Mouse (Mus musculus) B cell, adult 2 months (primary cell): ENCODE measurements around the gene Rbbp4.
"Not testable (repeated sequence)": the region's sequence is repeated elsewhere in the genome, so short reads cannot be mapped to it uniquely, and the experiment has no call there.

Experiments
- DNase-seq, 2 experiments: peaks; one replicate each; pipeline ENCODE4 v3.0.0; 2022

Gene Rbbp4

DNA sequence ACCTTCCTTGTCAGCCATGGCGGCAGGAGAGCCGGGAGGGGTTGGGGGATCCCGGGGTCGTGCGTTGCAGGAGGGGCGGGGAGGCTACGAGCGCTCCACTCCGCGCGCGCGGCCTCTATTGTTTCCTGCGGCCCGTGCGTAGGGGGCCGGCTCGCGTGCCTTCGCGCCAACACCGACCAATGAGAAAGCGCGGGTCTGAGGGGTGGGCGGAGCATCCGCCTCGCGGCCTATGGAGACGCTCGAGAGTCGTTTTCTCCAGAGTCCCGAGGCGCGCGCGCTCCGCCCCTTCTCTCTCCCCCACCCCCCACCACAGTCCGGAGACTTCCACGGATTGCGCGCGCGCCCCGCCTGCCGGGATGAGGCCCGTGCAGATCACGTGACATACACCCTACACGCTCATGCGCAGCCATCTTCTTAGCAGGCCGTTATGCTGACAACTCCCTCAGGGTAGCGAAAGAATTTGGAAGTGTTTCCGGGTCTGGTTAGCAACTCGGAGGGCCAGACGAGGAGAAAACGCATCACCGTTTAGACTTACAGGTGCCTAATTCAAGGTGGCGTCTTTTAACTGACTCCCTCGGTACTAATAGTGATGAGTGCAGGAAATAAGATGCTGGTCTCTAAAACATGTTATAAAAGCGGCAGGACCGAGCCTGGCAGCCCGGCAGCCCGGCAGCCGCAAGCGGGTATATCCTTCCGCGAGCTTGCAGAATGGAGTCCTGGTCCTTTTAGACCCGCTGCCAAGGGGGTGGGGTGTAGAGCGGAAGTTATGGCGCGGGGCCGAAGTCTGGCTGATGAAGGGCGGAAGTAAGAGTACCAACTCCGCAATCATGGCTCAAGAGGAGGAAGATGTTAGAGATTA lies at the start of gene Rbbp4, which contains the start of gene Zbtb8os:
Rbbp4 (minus strand) TSS at position 155 of the 859 bp plus-strand sequence.
Zbtb8os (plus strand) TSS at position 480 of the 859 bp plus-strand sequence.
- peak; percentile 93 to 95 for DNase-seq

DNA sequence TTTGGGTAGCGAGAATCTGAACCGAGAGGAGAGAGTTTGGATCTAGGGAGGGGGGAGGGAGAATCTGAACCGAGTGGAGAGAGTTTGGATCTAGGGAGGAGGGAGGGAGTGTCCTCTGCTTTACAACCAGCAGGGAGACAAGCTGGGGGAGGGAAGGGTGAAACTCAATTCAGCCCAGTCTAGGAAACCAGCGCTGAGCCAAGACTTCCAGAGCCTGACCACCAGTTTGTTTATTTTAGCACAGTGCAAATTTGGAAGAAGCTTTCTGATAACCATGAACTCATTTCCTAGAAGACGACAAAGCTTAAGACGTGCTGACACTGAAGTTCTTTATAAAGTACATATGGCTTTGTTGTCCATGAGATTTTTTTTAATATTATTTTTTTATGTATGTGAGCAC lies 49.3 kb upstream of the Rbbp4 start:
- DNase-seq = no peak

DNA sequence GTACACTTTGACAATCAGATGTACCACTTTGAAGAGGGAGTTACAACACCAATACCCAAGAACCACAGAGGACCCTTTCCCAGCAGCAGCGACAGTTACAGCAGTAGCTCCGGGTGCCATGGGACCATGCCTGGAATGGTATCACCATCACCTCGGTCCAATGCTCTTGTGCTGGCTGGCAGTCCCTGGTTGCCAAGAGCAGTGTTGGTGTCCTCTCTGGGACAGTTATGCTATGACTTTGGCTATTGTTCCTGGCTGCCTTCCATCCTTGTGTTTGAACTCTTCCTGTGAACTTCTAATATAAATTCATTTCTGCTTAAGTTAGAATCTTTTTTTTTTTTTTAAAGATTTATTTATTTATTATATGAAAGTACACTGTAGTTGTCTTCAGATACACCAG lies 48.4 kb upstream of the Rbbp4 start:
- no peak for DNase-seq

DNA sequence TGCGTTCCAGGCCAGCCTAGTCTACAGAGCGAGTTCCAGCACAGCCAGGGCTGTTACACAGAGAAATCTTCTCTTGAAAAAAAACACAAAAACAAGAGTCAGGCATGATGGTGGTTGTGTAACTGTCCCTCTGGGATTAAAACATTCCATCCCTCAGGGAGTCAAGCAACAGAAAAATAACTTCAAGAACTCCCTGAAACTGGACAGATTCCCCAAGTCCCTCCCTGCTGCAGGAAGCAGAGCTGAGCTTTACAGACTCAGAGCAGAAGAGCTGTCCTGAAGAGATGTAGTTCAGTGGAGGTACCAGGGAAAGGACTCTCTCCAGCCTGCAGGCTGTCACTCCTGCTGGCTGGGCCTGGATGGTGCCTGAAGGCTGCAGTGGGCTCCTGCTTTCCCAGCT lies 47.3 kb upstream of the Rbbp4 start:
- no peak for DNase-seq

DNA sequence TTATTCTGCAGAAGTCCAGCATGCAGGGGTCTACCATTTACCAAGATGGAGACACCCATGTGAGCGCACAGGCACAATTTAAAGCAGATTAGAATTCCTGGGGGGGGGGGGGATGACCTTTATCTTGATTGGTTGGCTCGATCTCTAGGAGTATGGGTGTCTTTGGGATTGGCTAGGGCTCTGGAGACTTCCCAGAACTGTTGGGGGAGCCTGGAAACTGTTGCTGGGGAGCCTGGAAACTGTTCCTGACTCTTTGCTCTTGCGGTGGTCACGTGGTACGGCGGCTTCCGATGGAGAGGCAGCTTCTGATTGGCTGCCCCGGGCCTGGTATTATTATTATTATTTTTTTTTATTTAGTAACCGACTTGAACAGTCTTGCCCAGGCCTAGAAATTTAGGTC lies 46.9 kb upstream of the Rbbp4 start:
- no peak for DNase-seq

DNA sequence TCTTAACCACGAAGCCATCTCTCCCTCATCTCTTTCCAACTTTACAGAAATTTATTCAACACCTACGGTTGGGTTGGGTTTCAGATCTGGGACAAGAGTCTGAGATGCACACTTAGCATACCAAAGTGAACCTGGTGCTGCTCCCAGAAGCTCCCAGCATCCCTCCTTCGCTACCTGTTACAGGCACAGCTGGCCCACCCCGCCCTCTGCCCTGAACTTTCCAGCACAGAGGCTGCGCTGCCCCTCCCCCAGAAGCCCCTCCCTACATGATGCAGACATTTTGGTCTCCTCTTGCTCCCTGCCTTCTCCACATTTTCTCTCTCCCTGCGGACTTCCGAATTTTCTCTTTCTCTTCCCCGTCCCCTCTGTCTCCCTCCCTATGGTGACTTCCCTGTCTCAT lies 46.0 kb upstream of the Rbbp4 start:
- no peak for DNase-seq

DNA sequence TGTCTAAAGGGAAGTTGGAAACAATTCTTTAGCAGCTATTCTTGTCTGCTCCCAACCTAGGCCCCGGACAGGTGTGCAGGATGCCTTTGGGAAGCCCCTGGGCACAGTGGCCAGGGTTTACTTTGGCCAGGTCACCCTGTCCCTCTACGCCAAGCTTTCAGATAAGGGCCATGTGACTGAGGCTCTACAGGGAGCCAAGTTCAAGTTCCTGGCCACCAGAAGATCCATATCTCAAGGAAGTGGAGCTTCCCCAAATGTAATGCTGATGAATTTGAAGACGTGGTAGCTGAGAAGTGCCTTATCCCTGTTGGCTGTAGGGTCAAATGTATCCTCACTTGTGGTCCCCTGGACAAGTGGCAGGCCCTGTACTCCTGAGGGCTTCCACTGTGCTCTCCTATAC lies 44.6 kb upstream of the Rbbp4 start:
- DNase-seq = no peak

DNA sequence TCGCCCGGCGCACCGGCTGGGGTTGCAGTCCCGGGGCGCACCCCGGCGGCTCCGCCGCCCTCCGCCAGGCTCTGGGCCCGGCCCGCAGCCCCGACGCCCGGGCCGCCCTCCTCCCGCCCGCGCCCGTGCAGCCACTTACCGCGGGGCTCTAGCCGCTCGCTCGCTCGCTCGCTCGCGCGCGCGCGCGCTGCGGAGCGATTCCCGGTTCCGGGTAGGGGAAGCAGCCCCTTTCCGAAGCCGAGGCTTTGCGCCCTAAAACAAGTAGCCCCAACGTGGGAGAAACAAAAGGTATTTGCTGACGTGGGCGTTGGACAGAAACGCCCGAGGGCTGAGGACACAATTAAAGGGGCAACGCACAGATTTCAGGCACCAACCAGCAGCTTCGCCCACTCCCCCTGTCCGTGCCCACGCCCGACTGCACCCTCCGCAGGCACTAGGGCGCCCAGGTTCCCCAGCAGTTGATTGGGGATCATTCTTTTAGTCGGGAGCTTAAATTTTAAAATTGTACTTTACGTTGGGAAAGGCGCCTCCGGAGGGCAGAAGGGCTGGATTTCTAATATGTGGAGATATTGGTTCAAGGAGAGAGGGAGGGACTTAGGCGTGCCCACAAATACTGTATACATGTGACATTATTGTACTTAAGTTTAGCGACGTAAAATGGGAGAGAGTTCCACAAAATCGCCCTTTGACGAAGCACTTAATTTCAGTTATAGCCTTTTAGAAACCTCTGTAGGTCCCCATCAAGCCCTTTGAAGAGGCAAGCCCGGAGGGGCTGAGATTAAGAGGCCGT lies 42.6 kb upstream of the Rbbp4 start, which contains the start of gene Zbtb8a:
Zbtb8a (minus strand) TSS at position 516 of the 790 bp plus-strand sequence.
- peak; percentile 54 to 58 for DNase-seq

DNA sequence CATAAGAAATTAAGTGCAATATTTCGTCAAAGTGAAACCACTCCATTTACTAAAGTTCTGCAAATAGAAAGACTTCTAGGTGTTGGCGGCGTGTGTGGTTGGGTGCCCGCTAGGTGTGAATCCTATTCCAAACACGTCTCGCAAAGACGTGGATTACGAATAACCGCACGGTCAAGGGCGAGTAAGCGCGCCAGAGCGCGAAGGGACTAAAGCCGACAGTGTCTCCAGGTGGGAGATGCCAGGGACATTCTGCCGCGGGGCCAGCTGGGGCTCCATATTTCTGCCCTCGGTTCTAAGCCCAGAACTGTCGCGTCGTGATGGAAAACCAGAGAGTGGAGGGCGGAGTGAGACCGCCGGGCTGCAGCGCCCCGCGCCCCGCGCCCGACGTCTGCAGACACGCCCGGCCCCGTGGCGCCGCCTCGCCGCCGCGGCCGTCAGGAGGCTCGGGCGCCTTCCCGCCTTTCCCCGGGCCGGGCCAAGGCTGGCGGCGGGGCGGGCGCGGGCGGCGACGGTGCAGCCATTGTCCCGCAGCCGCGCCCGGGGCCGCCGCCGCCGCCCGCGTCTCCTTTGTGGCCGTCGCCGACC lies 41.9 kb upstream of the Rbbp4 start:
- DNase-seq = peak; percentile 58 to 64

DNA sequence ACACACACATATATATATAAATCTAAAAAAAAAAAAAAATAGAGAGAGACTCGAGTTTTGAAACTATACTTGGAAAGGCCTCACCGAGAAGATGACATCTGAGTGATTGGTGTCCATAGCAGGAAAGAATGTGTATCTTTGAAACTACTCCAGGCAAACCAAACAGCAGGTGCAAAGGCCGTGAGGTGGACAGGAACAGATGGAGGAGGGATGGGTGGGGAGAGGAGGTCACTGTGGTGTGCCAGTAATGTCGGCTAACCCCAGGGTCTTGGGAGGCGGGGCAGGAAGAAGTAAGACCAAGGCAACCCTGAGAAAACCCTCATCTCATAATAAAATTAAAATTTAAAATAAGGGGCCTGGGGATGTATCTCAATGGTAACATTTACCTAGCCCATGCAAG lies 40.7 kb upstream of the Rbbp4 start:
- no peak for DNase-seq

DNA sequence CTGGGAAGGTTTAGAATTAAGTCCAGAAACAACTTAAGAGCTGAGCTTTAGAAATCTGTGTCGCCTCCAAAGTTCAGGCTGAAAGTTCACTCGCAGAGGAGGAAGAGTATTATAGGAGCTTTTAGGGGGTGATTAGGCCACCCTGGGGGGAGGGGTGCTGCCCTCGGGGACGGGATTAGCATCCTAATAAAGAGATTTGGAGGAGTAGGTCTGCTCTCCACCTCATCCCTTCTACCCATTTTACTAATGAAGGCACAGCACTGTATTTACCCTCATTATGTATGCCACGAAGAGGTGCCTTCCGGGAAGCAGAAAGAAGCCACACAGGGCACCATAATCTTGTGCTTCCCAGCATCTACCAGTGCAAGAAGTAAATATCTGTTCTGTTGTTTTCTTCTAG lies 39.8 kb upstream of the Rbbp4 start:
- no peak for DNase-seq

DNA sequence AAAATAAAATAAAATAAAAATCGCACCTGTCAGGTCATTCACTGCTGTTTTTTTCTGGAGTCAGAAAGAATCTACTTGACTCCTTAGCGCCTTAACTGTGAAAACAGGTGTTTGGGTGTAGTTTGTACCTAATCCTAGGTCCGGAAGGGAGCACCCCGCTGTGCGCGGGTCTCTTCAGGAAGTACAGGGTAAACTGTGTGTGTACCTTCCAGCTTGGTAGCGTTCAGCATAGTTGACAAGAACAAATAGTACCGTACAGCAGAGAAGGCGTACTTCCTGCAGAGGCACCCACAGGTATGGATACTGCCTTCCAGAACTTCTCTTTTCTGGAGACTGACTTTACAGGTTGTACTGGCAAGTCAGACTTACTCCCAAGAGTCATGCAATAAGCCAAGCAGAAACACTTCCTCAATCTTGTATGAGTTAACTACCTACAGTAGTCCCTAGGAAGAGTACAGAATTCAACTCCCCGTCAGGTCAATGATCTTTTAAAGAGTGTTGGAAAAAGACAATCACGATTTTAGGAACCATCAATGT lies 39.1 kb upstream of the Rbbp4 start:
- peak; percentile 20 to 25 for DNase-seq

DNA sequence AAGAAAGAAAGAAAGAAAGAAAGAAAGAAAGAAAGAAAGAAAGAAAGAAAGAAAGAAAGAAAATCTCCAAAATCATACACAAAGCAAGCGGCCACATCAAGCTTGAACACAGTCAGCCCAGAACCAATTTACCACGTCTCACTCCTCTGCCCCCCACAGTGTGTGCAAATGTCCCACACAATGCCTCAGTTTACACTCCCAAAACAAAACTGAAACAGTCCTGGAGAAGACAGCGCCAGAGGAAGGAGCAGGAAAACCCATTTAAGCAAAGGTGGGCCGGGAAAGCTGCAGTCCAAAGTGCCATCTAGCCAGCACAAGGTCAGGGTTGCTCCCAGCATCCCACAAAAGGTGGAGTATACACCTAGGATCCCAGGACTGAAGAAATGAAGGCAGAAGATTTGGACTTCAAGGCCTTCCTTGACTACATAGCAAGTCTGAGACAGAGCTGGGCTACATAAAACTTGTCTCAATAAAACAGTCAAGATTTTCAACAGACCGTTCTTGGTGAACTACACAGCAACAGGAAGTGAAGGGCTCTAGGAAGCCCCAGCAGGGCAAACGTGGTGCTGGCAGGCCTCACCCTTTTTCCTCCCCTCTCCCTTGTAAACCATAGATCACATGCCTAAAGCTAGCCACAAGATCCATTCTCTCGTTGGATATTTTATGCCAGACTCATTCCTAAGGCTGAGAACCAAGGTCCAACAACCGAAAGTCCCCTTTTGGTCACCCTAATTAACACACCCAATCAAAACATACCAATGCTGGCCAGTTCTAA lies 38.2 kb upstream of the Rbbp4 start:
- peak in 1 of 2 experiments; percentile 20 for DNase-seq

DNA sequence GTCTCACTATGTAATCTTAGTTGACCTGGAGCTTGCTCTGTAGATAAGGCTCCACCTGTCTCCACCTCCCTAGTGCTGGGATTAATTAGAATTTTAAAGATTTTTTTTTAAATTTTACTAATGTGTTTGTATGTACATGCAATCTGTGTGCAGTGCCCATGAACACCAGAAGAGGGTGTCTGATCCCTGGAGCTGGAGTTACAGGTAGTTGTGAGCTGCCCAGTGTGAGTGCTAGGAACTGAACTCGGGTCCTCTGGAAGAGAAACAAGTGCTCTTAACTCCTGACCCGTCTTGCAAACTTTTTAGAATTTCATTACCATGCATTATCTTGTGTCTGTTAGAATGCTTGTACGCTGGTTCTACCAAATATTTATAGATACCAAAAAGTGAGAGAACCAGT lies 36.2 kb upstream of the Rbbp4 start:
- no peak for DNase-seq

DNA sequence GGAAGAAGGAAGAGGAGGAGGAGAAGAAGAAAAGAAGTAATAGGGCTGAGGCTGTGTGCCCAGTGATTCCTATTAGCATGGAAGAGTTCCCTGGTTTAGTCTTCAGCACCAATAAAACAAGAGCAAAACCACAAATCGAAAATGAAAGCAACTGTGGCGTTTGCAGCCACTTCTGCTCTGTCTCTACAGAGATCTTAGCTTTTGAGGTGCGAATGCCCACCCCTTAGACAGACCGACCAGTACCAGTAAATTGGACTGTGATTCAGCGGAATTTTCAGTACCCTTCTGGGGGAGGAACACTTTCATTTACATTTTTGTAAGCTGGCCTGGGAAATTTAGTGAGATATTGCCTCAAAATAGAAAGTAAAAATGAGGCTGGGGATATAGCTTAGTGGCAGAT lies 30.1 kb upstream of the Rbbp4 start:
- peak; percentile 52 to 53 for DNase-seq

DNA sequence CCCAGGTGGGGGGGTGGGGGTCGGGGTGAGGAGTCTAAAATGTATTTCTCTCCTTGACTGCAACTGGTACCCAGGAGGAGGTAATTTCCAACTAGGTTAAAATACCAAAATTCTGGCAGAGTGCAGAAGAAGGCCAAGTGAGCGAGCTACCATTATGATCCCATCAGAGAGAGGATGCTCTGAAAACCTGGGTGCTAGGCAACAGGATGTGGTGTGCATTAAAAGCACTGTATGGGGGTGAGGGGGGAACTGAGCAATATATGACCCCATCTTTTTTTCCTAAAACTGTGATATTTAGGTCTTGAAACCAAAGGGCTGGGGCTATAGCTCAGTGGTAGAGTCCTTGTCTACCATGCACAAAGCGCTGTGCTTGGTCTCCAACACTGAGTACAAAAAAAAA lies 29.2 kb upstream of the Rbbp4 start:
- no peak for DNase-seq

DNA sequence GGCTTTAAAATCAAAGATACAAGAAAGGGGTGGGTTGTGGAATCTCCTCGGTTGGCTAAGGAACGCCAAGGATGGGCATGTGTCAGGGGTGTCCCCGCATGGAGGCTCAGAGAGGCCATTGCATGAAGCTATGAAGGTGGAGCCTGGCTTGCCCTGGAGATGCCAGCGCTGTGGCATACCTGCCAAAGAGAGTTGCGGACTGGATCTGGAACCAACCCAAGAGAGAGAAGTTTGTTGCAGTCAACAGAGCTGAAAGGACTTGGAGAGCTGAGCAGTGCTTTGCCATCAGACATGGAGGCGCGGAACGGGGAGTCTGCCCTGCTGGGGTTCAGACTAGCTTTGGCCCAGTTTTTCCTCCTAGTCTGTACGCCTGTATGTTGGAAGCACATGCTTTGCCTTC lies 28.3 kb upstream of the Rbbp4 start:
- no peak for DNase-seq

DNA sequence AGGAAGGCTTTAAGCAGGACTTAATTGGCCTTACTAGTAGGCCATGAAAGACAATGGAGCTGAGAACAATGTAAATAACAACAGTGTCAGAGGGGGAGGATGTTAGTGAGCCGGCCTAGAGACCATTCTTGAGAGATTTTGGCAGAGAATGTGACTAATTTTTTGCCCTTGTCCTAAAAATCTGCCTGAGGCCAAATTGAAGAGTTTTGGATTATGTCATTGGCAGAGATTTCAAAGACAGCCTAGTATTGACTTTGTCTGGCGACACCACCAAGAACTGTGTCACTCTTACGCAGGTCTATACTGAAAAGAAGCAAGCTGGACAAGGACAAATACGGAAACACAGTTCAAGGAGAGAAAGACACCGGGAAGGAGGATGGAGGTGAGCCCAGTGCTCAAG lies 27.6 kb upstream of the Rbbp4 start:
- no peak for DNase-seq

DNA sequence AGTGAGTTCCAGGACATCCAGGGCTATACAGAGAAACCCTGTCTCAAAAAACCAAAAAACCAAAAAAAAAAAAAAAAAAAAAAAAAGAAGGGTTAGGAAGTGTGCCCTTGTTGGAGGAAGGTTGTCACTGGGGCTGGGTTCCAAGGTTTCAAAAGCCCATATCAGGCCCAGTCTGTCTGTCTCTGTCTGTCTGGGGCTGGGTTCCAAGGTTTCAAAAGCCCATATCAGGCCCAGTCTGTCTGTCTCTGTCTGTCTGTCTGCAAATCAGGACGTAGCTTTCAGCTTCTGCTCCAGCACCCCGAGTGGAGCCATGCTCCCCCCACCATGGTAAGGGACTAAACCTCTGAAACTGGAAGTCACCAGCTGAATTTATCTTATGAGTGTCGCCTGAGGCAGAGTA lies 27.1 kb upstream of the Rbbp4 start:
- not testable (repeated sequence) for DNase-seq

DNA sequence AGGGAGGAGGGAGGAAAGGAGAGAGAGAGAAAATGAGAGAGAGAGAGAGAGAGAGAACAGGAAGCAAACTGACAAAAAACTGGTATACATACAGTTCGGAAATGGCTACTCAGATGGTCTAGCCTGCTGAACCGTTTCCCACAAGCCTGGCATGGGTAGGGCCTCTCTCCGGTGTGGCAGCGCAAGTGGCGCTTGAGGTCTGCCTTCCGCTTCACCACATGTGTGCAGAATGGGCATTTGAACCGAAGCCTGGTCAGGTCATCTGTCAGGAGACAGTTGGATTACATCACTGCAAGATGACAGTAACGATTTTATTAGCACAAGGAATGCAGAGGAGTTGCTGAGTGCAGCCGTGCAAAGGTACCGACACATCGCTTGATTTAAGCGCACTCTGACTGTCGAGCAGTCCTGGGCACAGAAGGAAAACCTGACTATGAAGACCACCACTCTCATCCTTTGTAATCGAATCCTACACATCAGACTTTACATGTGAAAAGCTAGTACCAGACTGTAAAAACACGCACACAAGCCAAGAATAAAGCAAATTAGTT lies 22.5 kb upstream of the Rbbp4 start:
- no peak for DNase-seq

DNA sequence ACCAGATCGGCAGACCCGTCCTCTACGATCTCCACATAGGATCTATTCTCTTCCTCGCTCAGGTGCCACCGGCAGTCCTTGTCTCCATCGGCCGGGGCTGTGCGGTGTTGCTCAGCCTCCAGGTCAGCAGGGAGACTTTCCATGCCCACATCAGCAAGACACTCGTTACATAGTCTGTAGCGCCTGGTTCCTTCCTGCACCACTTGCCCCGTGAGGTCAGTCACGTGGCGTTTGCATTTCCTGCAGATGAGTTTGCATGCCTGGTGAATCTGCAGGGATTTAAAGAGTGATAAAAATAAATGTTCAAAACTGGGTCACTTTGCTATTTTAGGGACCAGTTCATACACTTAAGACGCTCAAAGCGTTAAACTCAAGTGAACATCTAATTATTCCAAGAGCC lies 19.1 kb upstream of the Rbbp4 start:
- peak; percentile 68 to 70 for DNase-seq

DNA sequence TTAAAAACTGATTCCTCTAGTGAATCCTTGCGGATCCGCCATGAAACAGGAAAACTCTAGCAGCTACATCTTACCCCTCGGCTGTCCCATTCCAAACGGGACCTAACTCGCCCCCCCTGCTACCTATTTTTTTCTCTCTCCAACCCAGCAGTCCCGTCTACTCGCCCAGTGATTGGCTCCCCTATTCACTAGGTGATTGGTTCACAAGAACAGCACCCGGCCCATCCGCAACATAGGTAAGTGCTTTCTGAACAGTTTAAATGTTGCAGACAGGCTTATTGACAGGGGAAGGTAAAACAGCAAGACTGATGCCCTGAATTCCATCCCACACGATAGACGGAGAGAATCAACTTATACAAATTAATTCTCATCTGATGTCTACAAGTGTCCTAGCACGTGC lies 18.0 kb upstream of the Rbbp4 start:
- no peak for DNase-seq
